Mouse (Mus musculus): ENCODE results near the gene Cnnm3. TPM values are rescaled to one million over a fixed set of nuclear protein-coding genes. Genes with fewer than 3 reads are reported as not detected.

The Cnnm3 gene
- polyA plus RNA-seq, 1 experiment from 2014 or later, result 3.0 TPM

- no peak overlapping the region for H3K4me3 ChIP-seq
- H3K9me3 ChIP-seq, result no peaks in the 10 kb centered on the region
- no peaks in the 10 kb centered on the region for H3K36me3 ChIP-seq (replicated peaks)
- H3K27ac ChIP-seq, result peak overlapping the region; percentile 15; the same call in 1 of the 2 replicates
- no peaks in the 10 kb centered on the region for H3K27me3 ChIP-seq (ENCODE audit: poor library complexity, severe bottlenecking)
- H3K4me1 ChIP-seq, result peaks cover 65% of the 10 kb centered on the region
- 48% methylated on average over 21 of the region's 21 CpGs for WGBS
- no peak for DNase-seq (ENCODE audit: extremely low spot score, low spot score)
Observed at GRCm38 (mm10) chr1:36567818-36568603, 56.3 kb downstream of the Cnnm3 start.

DNA sequence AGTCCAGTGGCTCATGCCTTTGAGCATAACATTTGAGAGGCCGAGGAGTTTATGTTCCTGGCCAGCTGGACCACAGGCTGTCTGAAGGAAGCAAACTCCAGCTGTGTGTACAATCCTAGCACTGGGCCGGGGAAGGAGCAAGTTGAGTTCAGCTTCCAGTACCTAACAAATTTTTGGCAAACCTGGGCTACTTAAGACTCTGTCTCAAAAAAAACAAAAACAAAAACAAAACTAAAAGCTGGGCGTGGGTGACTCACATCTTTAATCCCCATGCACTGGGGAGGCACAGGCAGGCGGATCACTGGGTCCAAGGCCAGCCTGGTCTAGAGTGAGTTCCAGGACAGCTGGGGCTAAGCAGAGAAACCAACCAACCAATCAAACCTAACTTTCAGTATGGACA, 57.1 kb downstream of the Cnnm3 start:
- H3K4me1 ChIP-seq, result peaks cover 63% of the 10 kb centered on the region
- no peaks in the 10 kb centered on the region for H3K9me3 ChIP-seq
- no peaks in the 10 kb centered on the region for H3K36me3 ChIP-seq (replicated peaks)
- H3K4me3 ChIP-seq, result no peak overlapping the region
- H3K27ac ChIP-seq, result 0 out of 2 replicates have a peak overlapping the region, but pooled peaks have one; percentile 53
- WGBS, result 79% methylated on average over 4 of the region's 4 CpGs
- no peaks in the 10 kb centered on the region for H3K27me3 ChIP-seq (ENCODE audit: poor library complexity, severe bottlenecking)
- no peak for DNase-seq (ENCODE audit: extremely low spot score, low spot score)

- peak overlapping the region; percentile 53; the same call in 1 of the 2 replicates for H3K27ac ChIP-seq
- no peaks in the 10 kb centered on the region for H3K27me3 ChIP-seq (ENCODE audit: poor library complexity, severe bottlenecking)
- no peaks in the 10 kb centered on the region for H3K36me3 ChIP-seq (replicated peaks)
- H3K4me3 ChIP-seq, result no peak overlapping the region
- peaks cover 73% of the 10 kb centered on the region for H3K4me1 ChIP-seq
- no peak for DNase-seq (ENCODE audit: extremely low spot score, low spot score)
- no peaks in the 10 kb centered on the region for H3K9me3 ChIP-seq
- WGBS, result 55% methylated on average over 7 of the region's 7 CpGs
Observed at GRCm38 (mm10) chr1:36569694-36570276, 58.1 kb downstream of the Cnnm3 start.

- WGBS, result 89% methylated on average over 5 of the region's 5 CpGs
- Histone ChIP-seq H3K27me3 (ENCODE audit: poor library complexity, severe bottlenecking) (no peaks in the 10 kb centered on the region), H3K36me3 (replicated peaks) (no peaks in the 10 kb centered on the region), H3K4me1 (peaks cover 76% of the 10 kb centered on the region), H3K9me3 (no peaks in the 10 kb centered on the region), H3K27ac (peak overlapping the region; percentile 53; the same call in 1 of the 2 replicates), H3K4me3 (no peak overlapping the region)
- no peak for DNase-seq (ENCODE audit: extremely low spot score, low spot score)
Observed at GRCm38 (mm10) chr1:36570320-36570719, 58.7 kb downstream of the Cnnm3 start.

GRCm38 (mm10) chr1:36571627-36572026, 60.0 kb downstream of the Cnnm3 start:
- H3K27ac ChIP-seq, result no peak overlapping the region
- 59% methylated on average over 6 of the region's 6 CpGs for WGBS
- DNase-seq (ENCODE audit: extremely low spot score, low spot score), result no peak
- H3K27me3 ChIP-seq (ENCODE audit: poor library complexity, severe bottlenecking), result 0 out of 2 replicates have a peak, but pooled peaks cover 3% of the 10 kb centered on the region
- no peaks in the 10 kb centered on the region for H3K36me3 ChIP-seq (replicated peaks)
- peaks cover 79% of the 10 kb centered on the region for H3K4me1 ChIP-seq
- no peaks in the 10 kb centered on the region for H3K9me3 ChIP-seq
- no peak overlapping the region for H3K4me3 ChIP-seq

DNA sequence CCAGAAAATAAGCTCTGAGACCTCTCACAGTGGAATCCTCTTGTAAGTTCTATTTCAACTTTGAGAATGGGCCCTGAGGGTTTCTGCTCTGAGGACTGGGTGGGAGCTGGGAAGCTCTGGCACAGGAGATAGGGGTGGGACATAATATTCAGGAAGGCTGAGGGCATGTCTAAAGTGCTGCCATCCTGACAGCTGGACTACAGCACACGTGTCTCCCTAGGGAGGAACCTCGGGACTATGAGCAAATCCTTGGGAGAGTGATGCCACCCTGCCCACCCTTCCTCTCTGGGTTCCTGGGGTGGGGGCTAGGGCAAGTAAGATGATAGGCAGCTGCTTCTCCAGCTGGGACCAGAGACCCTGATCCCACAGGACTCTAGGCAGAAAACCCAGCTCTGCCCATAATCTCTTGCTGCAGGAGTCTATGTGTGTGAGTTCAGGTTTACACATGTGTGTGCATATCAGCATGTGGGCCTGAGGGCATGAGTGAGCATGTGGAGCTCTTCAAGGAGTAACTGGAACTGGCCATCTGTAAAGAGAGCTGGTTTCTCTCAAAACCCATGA, 60.6 kb downstream of the Cnnm3 start:
- DNase-seq (ENCODE audit: extremely low spot score, low spot score), result no peak
- peaks cover 80% of the 10 kb centered on the region for H3K4me1 ChIP-seq
- no peak overlapping the region for H3K27ac ChIP-seq

GRCm38 (mm10) chr1:36572709-36573108, 61.0 kb downstream of the Cnnm3 start:
- no peaks in the 10 kb centered on the region for H3K36me3 ChIP-seq (replicated peaks)
- peaks cover 83% of the 10 kb centered on the region for H3K4me1 ChIP-seq
- no peak for DNase-seq (ENCODE audit: extremely low spot score, low spot score)
- peaks cover 14% of the 10 kb centered on the region; the same call in 1 of the 2 replicates for H3K27me3 ChIP-seq (ENCODE audit: poor library complexity, severe bottlenecking)
- WGBS, result 53% methylated on average over 1 of the region's 1 CpGs
- no peak overlapping the region for H3K27ac ChIP-seq
- no peak overlapping the region for H3K4me3 ChIP-seq
- H3K9me3 ChIP-seq, result no peaks in the 10 kb centered on the region

More for the DNA sequence above, 60.6 kb downstream of the Cnnm3 start:
- no peak overlapping the region for H3K4me3 ChIP-seq
- H3K9me3 ChIP-seq, result no peaks in the 10 kb centered on the region
- H3K36me3 ChIP-seq (replicated peaks), result no peaks in the 10 kb centered on the region
- peaks cover 9% of the 10 kb centered on the region; the same call in 1 of the 2 replicates for H3K27me3 ChIP-seq (ENCODE audit: poor library complexity, severe bottlenecking)
- 82% methylated on average over 2 of the region's 2 CpGs for WGBS

GRCm38 (mm10) chr1:36573524-36573923, 61.9 kb downstream of the Cnnm3 start:
- peak overlapping the region; percentile 13; the same call in 1 of the 2 replicates for H3K27ac ChIP-seq
- H3K27me3 ChIP-seq (ENCODE audit: poor library complexity, severe bottlenecking), result peaks cover 22% of the 10 kb centered on the region; the same call in 1 of the 2 replicates
- H3K9me3 ChIP-seq, result no peaks in the 10 kb centered on the region
- no peak overlapping the region for H3K4me3 ChIP-seq
- peaks cover 75% of the 10 kb centered on the region for H3K4me1 ChIP-seq
- 86% methylated on average over 8 of the region's 8 CpGs for WGBS
- no peak for DNase-seq (ENCODE audit: extremely low spot score, low spot score)
- H3K36me3 ChIP-seq (replicated peaks), result no peaks in the 10 kb centered on the region

DNA sequence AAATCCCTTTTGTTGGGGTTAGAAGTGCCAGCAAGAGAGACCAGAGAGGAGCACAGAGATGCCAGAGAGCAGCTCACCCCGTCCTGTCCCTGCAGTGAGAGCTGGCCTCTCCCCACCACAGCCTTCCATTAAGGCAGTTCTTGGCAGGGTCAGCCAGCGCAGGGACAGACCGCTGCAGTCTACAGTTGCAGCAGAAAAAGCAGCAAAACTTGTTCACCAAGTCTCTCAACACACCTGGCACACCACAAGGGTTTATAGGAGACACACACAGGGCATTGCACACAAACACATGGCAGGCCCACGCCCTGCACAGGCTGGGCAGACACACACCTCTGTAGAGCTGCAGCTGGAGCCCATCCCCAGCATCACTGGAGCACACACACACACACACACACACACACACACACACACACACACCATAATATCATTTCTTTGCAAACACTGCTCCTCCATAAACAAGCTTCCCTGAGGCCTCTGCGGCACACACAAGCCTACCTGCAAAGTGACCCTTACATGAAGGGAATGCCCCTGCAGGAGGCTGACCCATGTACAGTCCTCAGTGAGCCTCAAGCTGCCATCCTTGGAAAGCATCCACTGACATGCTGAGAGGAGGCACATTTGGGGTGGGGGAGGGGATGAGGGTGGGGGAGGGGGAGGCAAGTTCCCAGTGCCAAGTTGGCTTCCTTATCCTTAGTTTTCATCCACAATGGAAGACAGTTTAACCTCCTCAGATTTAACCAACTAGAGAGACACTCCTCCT, 62.7 kb downstream of the Cnnm3 start:
- Histone ChIP-seq H3K4me3 (no peak overlapping the region), H3K9me3 (no peaks in the 10 kb centered on the region), H3K36me3 (replicated peaks) (no peaks in the 10 kb centered on the region), H3K27me3 (ENCODE audit: poor library complexity, severe bottlenecking) (peaks cover 26% of the 10 kb centered on the region; the same call in 1 of the 2 replicates), H3K4me1 (peaks cover 71% of the 10 kb centered on the region), H3K27ac (peak overlapping the region; percentile 13; the same call in 1 of the 2 replicates)
- WGBS, result 77% methylated on average over 5 of the region's 5 CpGs
- no peak for DNase-seq (ENCODE audit: extremely low spot score, low spot score)

DNA sequence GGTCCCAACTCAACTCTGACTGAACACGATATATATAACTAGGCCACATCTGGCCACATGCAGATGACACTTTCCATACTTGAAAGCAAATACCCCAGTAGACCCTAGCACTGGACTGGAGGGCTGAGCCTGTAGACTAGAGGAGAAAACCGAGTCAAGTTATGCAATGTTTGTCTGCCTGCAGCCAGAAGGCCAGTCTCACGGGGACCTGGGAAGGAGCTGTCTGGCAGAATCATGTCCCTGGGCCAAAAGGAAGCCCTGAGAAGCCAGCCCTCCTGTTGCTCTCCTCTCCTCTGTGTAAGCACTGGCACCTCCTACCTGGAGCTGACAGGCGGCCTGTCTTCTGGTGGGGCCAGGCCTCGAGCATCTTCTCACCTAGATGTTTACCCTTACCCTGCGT, 63.7 kb downstream of the Cnnm3 start:
- peak overlapping the region; percentile 41; the same call in 1 of the 2 replicates for H3K27ac ChIP-seq
- H3K4me3 ChIP-seq, result no peak overlapping the region
- no peak for DNase-seq (ENCODE audit: extremely low spot score, low spot score)
- H3K27me3 ChIP-seq (ENCODE audit: poor library complexity, severe bottlenecking), result peaks cover 33% of the 10 kb centered on the region; the same call in 1 of the 2 replicates
- H3K4me1 ChIP-seq, result peaks cover 71% of the 10 kb centered on the region
- H3K36me3 ChIP-seq (replicated peaks), result no peaks in the 10 kb centered on the region
- no peaks in the 10 kb centered on the region for H3K9me3 ChIP-seq
- 68% methylated on average over 6 of the region's 6 CpGs for WGBS

- no peaks in the 10 kb centered on the region for H3K9me3 ChIP-seq
- H3K36me3 ChIP-seq (replicated peaks), result no peaks in the 10 kb centered on the region
- H3K4me3 ChIP-seq, result no peak overlapping the region
- 72% methylated on average over 6 of the region's 6 CpGs for WGBS
- peaks cover 77% of the 10 kb centered on the region for H3K4me1 ChIP-seq
- H3K27ac ChIP-seq, result peak overlapping the region; percentile 54; the same call in 1 of the 2 replicates
- DNase-seq (ENCODE audit: extremely low spot score, low spot score), result no peak
- H3K27me3 ChIP-seq (ENCODE audit: poor library complexity, severe bottlenecking), result peaks cover 38% of the 10 kb centered on the region; the same call in 1 of the 2 replicates
Observed at GRCm38 (mm10) chr1:36576991-36577675, 65.5 kb downstream of the Cnnm3 start.
